In genomic region chr11:61040856-61041652, GRCm38 (mm10) we compare ENCODE assay signal across 15 mouse cellular contexts. TPM values are rescaled to one million over a fixed set of nuclear protein-coding genes. Genes with fewer than 3 reads are reported as not detected.
DNase-seq lines count a peak whose midpoint lies in the region; ATAC-seq and TF ChIP-seq lines count a peak whose summit lies in the region.
"Had no signal": no experiment of that assay in that cellular context is flagged by ENCODE, and none has a peak within 500 bp of the region (broad histone marks: within the 10 kb centered on the region; RNA-seq: fewer than 3 reads in every experiment).

No protein-coding gene starts in this region.

- no peak for ATAC-seq in hindbrain, postnatal 0 days
- no peak for ATAC-seq in hindbrain, embryonic 14.5 days (ENCODE audit: low FRiP score)
- no peak for ATAC-seq in neural tube, embryonic 13.5 days (ENCODE audit: low read depth)
- ATAC-seq: midbrain, embryonic 13.5 days had no signal

- H3K4me1 ChIP-seq in hindbrain, postnatal 0 days (ENCODE audit: insufficient read depth, low read length) = peaks cover 13% of the 10 kb centered on the region
- H3K4me1 ChIP-seq in hindbrain, embryonic 14.5 days (replicated peaks; ENCODE audit: control insufficient read depth, insufficient read depth, low read length) = peaks cover 13% of the 10 kb centered on the region
- peaks cover 36% of the 10 kb centered on the region for H3K4me1 ChIP-seq in neural tube, embryonic 13.5 days (replicated peaks)
- peaks cover 2% of the 10 kb centered on the region; the same call in 1 of the 2 replicates for H3K4me1 ChIP-seq in small intestine, adult 2 months (ENCODE audit: control insufficient read depth, insufficient read depth, insufficient read length, low read length)

- H3K9me3 ChIP-seq in hindbrain, postnatal 0 days (ENCODE audit: low read length) = no peaks in the 10 kb centered on the region
- no peaks in the 10 kb centered on the region for H3K9me3 ChIP-seq in hindbrain, embryonic 14.5 days (ENCODE audit: control insufficient read depth, low read length)
- no peaks in the 10 kb centered on the region for H3K9me3 ChIP-seq in neural tube, embryonic 13.5 days
- H3K9me3 ChIP-seq: embryonic facial prominence, embryonic 13.5 days; heart, embryonic 13.5 days; hindbrain, embryonic 12.5 days; midbrain, embryonic 13.5 days had no signal

- no peaks in the 10 kb centered on the region for H3K27me3 ChIP-seq in hindbrain, postnatal 0 days (ENCODE audit: insufficient read depth, low read length)
- H3K27me3 ChIP-seq in hindbrain, embryonic 14.5 days (ENCODE audit: control insufficient read depth, insufficient read depth, low read length) = no peaks in the 10 kb centered on the region
- no peaks in the 10 kb centered on the region for H3K27me3 ChIP-seq in neural tube, embryonic 13.5 days
- no peaks in the 10 kb centered on the region for H3K27me3 ChIP-seq in small intestine, adult 2 months (ENCODE audit: control insufficient read depth, insufficient read depth, low read length)
- H3K27me3 ChIP-seq: embryonic facial prominence, embryonic 13.5 days; hindbrain, embryonic 12.5 days; midbrain, embryonic 13.5 days had no signal

- no peaks in the 10 kb centered on the region for H3K36me3 ChIP-seq in hindbrain, postnatal 0 days (ENCODE audit: insufficient read depth, low read length)
- no peaks in the 10 kb centered on the region for H3K36me3 ChIP-seq in hindbrain, embryonic 14.5 days (replicated peaks; ENCODE audit: control insufficient read depth, insufficient read depth)
- H3K36me3 ChIP-seq in neural tube, embryonic 13.5 days = no peaks in the 10 kb centered on the region
- H3K36me3 ChIP-seq in small intestine, adult 2 months (ENCODE audit: control insufficient read depth, insufficient read depth, low read length) = no peaks in the 10 kb centered on the region
- H3K36me3 ChIP-seq: embryonic facial prominence, embryonic 13.5 days; heart, embryonic 13.5 days; hindbrain, embryonic 12.5 days; midbrain, embryonic 13.5 days had no signal

- no peak for TF ChIP-seq POLR2A in small intestine, adult 2 months (IDR thresholded peaks at IDR 0.05; ENCODE audit: low read depth, low read length)

- H3K9ac ChIP-seq in hindbrain, postnatal 0 days (replicated peaks; ENCODE audit: low read length) = no peak overlapping the region
- no peak overlapping the region for H3K9ac ChIP-seq in hindbrain, embryonic 14.5 days
- H3K9ac ChIP-seq in neural tube, embryonic 13.5 days = no peak overlapping the region
- H3K9ac ChIP-seq: embryonic facial prominence, embryonic 13.5 days; heart, embryonic 13.5 days; hindbrain, embryonic 12.5 days; midbrain, embryonic 13.5 days had no signal

- DNase-seq in hindbrain, postnatal 0 days (ENCODE audit: low spot score) = no peak
- DNase-seq in hindbrain, embryonic 14.5 days (ENCODE audit: low spot score) = no peak
- DNase-seq in neural tube, embryonic 10.5 days (ENCODE audit: extremely low spot score, low spot score) = no peak
- DNase-seq in cerebellum, adult 9-11 months = peak; percentile 69
- no peak for DNase-seq in gastrocnemius, postnatal 25 days
- DNase-seq: adrenal gland, postnatal 25 days; kidney, adult 9 months; lung, postnatal 36 days had no signal

- H3K27ac ChIP-seq in hindbrain, postnatal 0 days = no peak overlapping the region
- H3K27ac ChIP-seq in hindbrain, embryonic 14.5 days = no peak overlapping the region
- peak overlapping the region; percentile 74; the same call in 1 of the 2 replicates for H3K27ac ChIP-seq in neural tube, embryonic 13.5 days (replicated peaks)
- H3K27ac ChIP-seq in small intestine, adult 2 months (ENCODE audit: insufficient read depth, low read depth, low read length) = no peak overlapping the region
- H3K27ac ChIP-seq: embryonic facial prominence, embryonic 13.5 days; heart, embryonic 13.5 days; hindbrain, embryonic 12.5 days; midbrain, embryonic 13.5 days had no signal

- no peak overlapping the region for H3K4me3 ChIP-seq in hindbrain, postnatal 0 days (ENCODE audit: low read length)
- H3K4me3 ChIP-seq in hindbrain, embryonic 14.5 days (replicated peaks; ENCODE audit: low read length) = no peak overlapping the region
- no peak overlapping the region for H3K4me3 ChIP-seq in neural tube, embryonic 13.5 days
- H3K4me3 ChIP-seq in small intestine, adult 2 months (ENCODE audit: low read depth, low read length) = no peak overlapping the region
- H3K4me3 ChIP-seq: embryonic facial prominence, embryonic 13.5 days; heart, embryonic 13.5 days; hindbrain, embryonic 12.5 days; midbrain, embryonic 13.5 days had no signal

- H3K4me2 ChIP-seq in hindbrain, postnatal 0 days (ENCODE audit: low read depth, low read length) = no peak overlapping the region
- H3K4me2 ChIP-seq in hindbrain, embryonic 14.5 days (replicated peaks) = no peak overlapping the region
- no peak overlapping the region for H3K4me2 ChIP-seq in neural tube, embryonic 13.5 days
- H3K4me2 ChIP-seq: embryonic facial prominence, embryonic 13.5 days; heart, embryonic 13.5 days; hindbrain, embryonic 12.5 days; midbrain, embryonic 13.5 days had no signal

- TF ChIP-seq CTCF in hindbrain, postnatal 0 days (IDR thresholded peaks at IDR 0.05; ENCODE audit: low read depth) = peak; percentile 19
- TF ChIP-seq CTCF in small intestine, adult 2 months (IDR thresholded peaks at IDR 0.05; ENCODE audit: extremely low read depth, insufficient read length, insufficient replicate concordance, low read depth, low read length) = peak; percentile 8; the same call in 1 of the 2 replicates

- WGBS in hindbrain, postnatal 0 days = 83% methylated on average over 11 of the region's 11 CpGs
- WGBS in hindbrain, embryonic 14.5 days = 88% methylated on average over 11 of the region's 11 CpGs
- 83% methylated on average over 11 of the region's 11 CpGs for WGBS in neural tube, embryonic 13.5 days
- WGBS in small intestine, adult 2 months = 81% methylated on average over 11 of the region's 11 CpGs

RNA-seq across cellular contexts. Expression of gene Kcnj12, which starts 18.7 kb away (rescaled TPM):
- 16.0 and 16.6 TPM in 2 replicates for total RNA-seq in hindbrain, postnatal 0 days (2014; rRNA removed)
- polyA plus RNA-seq in hindbrain, postnatal 0 days (2015; fragmentation: Nextera tagmentation; extraction: Ambion mirVana) = 3.3 TPM in 2 replicates
- polyA plus RNA-seq in hindbrain, embryonic 14.5 days (2014; fragmentation: Nextera tagmentation; extraction: Ambion mirVana) = 3.3 and 4.3 TPM in 2 replicates
- 7.8 and 8.1 TPM in 2 replicates for polyA plus RNA-seq in neural tube, embryonic 13.5 days (2015; fragmentation: Nextera tagmentation; extraction: Ambion mirVana)
- polyA plus RNA-seq in small intestine, adult 2 months (2012; rRNA removed) = 0.81 and 1.0 TPM in 2 replicates
- 10 to 100 TPM; 44.5 to 45.1 TPM for total RNA-seq in gastrocnemius, postnatal 25 days (2021)
- total RNA-seq: liver, adult 2 months had no signal
- polyA plus RNA-seq: liver, adult 2 months had no signal
